Mouse (Mus musculus): ENCODE results near the gene Ankrd13b.

The Ankrd13b gene

DNA sequence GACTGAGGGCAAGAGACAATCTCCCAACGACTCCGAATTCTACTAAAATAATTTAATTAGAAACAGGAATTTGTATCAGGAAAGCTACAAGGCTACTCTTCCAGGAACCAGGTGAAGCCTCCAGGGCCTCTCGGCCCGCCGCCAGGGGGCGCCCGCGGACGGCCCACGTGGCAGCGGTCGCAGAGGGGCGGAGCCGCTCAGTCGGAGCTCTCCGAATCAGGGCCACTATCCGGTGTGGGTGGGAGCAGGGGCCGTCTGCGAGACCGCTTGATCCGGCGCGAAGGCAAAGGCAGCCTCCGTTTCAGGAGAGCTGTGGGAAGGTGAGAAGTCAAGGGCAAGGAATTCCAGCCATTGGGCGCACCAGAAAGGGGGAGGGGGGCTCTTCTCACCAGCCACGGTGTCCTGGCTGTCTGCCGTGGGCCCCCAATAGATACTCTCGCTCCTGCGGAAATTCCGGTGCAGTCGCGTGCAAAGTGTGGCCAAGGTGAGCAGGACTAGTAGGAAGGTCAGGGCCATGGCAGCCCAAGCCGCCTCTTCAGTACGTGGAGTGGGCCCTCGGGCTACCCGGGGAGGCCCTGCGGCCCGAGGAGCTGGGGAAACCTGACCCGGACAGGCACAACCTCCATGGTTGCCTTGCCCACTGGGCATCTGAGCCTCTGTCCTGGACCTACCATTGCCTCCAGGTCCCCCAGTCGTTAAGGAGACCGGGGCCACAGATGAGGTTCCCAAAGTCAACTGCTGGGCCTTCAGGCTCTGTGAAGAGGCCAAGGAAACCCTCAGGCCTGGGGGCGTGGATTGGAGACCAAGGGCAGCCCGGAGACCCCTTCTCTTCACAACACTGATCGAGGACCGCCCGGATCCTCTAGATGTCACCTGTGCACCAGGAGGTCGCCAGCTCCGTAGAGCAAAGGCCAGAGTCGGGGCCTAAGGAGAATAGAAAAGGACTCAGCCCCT is 18.9 kb upstream of the Ankrd13b start:
- peak; percentile 72 to 77 for DNase-seq (ENCODE audit: low spot score in 2 of 2)

DNA sequence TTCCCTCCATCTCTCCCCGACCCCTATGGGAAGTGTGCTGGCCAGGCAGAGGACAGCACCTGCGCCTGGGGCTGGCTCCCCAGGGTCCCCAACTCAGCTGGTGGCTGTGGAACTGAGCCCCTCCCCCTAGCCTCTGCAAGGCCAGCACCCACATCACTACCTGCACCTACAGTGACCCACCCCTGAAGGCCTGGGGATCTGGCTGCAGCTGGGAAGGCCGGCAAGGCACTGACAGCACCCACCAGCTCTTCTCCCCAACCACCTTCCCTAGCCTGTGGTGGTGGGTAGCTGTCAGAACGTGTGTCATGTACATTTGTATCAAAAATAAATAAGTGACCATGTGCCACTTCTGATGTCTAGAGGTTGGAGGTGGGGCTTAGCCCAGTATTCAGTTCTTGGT is 17.9 kb upstream of the Ankrd13b start:
- DNase-seq (ENCODE audit: low spot score in 2 of 2), result peak in 1 of 2 experiments; percentile 22

DNA sequence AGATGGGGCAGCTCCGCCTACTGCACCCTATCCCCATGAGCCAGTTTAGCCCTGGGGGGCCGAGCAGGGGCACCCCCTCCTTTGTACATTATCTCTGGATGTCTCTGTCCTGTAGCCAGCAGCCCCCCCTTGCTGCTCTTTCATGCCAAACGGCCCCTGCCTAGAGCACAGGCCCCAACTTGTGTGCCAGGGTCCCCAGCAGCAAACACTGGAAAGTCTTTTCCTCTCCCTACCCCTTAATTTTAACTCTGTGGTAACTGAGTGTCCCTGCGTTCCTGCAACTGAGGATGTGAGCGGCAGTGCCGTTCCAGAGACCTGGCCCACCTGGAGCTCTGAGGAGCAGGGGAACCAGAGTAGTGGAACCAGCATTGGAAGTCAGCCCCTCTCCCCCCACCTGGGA is 17.5 kb upstream of the Ankrd13b start:
- no peak for DNase-seq (ENCODE audit: low spot score in 2 of 2)

DNA sequence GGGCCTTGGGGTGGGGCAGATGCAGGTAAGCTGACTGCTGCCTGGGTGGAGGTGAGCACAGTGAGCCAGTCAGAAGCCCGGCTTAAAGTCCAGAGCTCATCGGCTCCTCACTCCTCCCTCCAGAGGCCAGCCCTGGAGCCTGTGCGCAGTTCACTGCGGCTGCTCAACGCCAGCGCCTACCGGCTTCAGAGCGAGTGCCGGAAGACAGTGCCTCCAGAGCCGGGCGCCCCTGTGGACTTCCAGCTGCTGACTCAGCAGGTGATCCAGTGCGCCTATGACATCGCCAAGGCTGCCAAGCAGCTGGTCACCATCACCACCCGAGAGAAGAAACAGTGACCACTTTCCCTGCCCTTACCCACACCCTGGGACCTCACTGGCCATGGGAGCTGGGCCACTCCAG is 16.8 kb upstream of the Ankrd13b start:
- DNase-seq (ENCODE audit: low spot score in 2 of 2), result no peak

DNA sequence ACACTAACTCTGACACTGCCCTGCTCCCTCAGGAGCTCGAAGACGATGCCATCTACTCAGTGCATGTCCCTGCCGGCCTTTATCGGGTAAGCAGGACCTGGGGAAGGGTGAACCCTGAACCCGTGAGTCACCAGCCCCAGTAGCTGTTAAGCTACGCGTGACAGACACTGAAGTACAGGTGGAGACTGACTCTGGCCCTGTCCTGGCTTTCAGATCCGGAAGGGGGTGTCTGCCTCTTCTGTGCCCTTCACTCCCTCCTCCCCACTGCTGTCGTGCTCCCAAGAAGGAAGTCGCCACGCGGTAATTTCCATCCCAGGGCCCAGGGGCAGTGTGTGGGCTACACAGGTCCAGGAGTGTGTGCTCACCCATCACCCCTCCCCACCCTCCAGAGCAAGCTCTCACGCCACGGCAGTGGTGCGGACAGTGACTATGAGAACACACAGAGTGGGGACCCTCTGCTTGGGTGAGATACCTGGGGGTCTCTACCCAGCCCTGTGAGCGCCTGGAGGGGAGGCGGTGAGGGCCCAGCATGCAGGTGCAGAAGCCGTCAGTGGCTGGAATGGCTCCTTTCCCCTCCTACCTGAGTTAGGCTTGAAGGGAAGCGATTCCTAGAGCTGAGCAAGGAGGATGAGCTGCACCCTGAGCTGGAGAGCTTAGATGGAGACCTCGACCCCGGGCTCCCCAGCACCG is 16.0 kb upstream of the Ankrd13b start:
- DNase-seq (ENCODE audit: low spot score in 2 of 2), result no peak

DNA sequence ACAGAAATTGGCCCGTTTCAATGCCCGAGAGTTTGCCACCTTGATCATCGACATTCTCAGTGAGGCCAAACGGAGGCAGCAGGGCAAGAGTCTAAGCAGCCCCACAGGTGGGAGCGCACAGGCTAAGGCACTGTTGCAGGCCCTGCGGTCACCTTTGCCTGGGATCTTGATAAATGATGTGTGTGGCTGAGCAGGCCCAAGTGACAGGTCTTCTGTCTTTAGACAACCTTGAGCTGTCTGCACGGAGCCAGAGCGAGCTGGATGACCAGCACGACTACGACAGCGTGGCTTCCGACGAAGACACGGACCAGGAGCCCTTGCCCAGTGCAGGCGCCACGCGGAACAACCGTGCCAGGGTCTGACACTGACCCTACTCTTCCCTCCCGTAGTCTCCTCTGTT is 14.9 kb upstream of the Ankrd13b start:
- DNase-seq (ENCODE audit: low spot score in 2 of 2), result no peak

DNA sequence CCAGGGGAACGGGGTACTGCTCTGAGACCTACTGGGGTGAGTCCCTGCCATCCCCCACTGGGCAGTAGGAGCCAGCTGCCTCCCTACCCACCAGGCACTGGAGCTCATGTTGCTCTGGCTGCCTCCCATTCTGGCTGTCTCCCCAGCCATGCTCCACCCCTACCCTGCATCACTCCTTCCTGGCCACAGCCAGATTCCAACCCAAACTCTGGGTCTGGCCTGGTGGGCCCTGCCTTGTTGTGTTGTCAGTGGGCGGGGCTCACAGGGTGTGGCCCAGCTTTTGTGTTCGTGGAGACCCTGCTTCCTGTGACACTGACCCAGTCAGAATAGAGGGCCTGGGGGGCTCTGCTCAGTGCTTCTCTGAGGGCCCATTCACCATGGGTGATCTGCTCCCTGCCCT is 14.0 kb upstream of the Ankrd13b start:
- DNase-seq (ENCODE audit: low spot score in 2 of 2), result peak in 1 of 2 experiments; percentile 13

DNA sequence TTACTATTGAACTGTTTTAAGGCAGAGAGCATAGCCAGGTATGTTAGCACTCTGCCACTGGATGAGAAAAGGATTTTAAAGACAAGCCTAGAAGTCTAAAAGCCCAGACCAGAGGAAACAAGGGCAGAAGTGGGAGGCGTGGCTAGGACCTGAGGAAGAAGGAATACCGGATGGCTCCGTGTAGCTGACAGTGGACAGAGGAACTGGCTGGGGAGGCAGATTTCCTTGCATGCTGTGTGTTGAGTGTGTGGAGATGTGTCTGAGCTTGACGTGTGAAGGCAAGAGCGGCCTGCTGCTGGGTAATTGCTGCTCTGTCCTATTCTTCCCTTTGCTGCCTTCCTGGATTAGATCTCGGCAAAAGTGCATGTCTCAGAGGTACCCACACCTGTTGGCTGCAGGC is 13.0 kb upstream of the Ankrd13b start:
- DNase-seq (ENCODE audit: low spot score in 2 of 2), result no peak

DNA sequence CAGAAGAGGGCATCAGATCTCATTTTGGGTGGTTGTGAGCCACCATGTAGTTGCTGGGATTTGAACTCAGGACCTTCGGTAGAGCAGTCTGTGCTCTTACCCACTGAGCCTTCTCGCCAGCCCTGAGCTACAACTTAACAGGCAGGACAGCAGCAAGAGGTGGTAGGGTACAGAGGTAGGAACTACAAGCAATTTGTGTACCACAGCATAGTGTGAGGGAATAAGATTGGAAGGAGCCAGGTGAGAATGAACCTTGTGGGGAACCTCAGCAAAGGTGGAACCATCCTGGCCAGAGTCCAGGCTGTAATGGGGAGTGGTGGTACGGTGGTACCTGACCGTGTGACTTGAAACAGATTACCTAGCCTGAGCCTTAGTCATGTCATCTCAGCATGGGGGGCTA is 12.5 kb upstream of the Ankrd13b start:
- DNase-seq (ENCODE audit: low spot score in 2 of 2), result no peak

DNA sequence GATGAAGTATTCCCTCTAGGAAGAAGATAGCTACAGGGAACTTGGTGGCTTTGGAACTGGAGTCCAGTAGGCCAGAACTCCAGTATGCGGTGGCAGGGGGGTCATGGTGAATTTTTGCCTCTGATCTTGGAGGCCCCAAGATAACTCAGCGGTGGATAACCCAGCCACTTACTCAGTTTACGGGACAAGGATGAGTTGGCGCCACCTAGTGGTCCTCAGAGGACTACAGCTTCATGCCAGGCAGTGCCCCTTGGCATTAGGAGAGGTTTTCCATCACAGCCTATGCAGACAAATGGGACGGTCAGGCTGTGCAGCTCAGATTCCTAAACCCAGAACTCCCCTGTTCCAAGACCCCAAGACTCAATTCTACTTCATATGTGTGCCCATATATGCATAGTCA is 11.9 kb upstream of the Ankrd13b start:
- peak; percentile 65 to 66 for DNase-seq (ENCODE audit: low spot score in 2 of 2)

DNA sequence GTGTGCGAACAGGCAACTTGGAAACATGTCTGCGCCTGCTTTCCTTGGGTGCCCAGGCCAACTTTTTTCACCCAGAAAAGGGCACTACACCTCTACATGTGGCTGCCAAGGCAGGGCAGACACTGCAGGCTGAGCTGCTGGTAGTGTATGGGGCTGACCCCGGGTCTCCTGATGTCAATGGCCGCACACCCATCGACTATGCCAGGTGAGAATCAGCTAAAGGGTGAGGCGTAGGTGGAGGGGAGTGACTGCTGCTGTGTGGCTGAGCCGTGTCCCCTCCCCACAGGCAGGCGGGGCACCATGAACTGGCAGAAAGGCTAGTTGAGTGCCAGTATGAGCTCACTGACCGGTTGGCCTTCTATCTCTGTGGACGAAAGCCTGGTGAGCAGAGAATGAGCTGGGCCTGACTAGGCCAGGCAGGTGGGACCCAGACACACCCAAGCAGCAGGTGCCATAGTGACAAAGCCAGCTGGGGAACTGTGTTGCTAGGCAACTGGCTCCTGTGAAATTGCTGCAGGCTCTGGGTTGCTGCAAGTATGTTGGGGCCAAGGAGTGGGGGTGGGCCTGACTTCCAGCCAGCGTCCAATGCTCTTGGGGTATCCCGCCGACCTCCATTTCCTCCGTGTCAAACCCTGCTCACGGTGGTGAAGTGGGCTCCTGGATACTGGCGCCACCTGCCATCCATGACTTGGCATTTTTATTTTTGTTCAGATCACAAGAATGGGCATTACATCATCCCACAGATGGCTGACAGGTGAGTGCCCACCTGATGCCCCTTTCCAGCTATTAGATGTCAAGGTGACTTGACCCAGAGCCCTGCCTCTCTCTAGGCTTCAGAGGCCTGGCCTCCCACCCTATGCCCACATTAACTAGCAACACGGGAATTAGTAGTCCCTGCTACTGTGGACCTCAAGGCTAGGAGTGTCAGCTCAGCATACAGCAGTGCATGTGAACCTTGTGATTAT is 11.2 kb upstream of the Ankrd13b start:
- peak in 1 of 2 experiments; percentile 42 for DNase-seq (ENCODE audit: low spot score in 2 of 2)

DNA sequence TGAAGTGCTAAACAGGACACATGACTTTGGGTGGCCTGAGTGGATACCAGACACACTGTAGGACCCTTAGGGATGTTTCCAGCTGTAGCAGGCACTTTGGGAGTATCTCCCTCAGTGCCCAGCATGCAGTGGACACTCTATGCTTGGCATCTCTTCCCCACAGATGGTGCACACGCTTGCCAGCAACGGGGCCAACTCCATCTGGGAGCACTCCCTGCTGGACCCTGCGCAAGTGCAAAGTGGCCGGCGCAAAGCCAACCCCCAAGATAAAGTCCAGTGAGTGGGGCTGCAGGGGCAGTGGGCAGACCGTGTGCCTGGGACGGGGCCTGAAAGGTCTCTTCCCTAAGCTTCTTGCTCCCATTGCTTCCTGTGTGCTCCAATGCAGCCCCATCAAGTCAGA is 9.9 kb upstream of the Ankrd13b start:
- DNase-seq (ENCODE audit: low spot score in 2 of 2), result peak in 1 of 2 experiments; percentile 18

DNA sequence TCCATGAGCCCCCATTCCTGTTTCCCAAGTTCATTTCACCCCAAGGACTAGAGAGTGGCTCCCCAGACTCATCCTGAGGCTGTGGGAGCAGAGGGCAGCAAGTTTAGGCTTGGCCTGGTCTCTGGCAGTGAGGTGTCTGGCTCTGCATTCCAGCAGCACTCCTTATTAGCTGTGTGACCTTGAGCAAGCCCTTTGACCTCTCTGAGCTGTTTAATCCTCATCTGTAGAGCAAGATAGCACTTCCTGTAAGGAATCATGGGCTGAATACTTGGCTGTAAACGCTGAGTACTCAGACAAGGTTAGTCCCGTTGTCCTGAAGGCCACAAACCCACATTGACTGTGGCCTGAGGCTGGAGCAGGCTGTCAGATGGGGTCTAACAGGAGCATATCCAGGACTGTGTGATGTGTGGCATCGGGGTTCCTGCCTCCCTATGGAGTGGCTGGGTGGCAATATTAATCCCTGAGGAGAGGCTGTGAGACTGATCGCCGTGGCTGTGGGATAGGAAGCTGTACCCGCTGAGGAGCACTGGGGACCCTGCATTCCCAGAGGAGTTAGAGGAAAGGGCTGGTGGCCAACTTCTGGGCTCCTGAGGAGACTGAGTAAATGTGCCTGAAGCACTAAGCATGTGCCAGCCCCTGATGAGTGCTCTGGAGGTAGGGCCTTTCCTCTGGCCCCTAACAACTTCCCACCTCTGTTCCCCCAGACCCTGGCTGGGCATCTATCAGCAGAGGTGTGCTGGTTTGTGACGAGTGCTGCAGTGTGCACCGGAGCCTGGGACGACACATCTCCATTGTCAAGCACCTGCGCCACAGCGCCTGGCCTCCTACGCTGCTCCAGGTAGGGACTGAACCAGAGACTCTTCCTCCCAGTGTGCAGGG is 9.0 kb upstream of the Ankrd13b start:
- DNase-seq (ENCODE audit: low spot score in 2 of 2), result no peak

DNA sequence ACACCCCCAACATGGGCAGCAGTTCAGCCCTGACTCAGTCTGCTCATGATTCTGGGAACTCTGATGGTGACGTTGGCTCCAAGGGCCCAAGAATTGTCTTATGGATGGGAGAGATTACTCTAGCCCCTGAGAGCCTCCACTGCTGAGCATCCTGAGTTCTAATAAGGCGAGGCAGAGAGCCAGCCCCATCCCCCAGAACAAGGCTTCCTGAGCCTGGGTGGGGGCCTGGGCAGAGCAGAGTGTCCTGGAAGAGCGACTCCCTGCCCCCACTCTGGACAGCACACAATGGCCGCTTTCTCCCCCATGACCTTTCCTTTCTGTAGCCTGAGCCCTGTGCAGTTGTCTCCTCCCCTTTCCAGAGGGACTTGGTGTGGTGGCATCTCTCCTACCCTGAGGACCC is 8.4 kb upstream of the Ankrd13b start:
- DNase-seq (ENCODE audit: low spot score in 2 of 2), result peak in 1 of 2 experiments; percentile 8

DNA sequence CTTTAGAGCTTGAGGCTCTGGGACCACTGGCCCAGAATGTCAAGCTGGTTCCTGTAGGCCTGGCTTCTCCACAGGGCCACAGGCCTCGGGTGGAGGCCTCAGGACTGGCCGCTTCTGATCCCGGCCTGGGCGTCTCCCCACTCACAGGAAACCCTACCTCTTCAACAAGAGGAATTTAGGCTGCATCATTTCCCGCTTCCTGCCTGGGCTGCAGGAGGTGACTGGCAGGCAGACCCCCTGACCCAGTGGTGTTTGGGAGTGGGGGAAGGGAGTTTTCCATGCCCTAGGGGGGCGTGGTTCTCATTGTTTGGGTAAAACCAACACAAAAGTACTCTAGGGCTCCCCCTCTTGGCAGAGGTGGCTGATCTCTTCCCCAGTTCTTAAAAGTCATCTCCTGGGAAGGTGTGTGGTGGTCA is 7.9 kb upstream of the Ankrd13b start:
- peak in 1 of 2 experiments; percentile 36 for DNase-seq (ENCODE audit: low spot score in 2 of 2)

DNA sequence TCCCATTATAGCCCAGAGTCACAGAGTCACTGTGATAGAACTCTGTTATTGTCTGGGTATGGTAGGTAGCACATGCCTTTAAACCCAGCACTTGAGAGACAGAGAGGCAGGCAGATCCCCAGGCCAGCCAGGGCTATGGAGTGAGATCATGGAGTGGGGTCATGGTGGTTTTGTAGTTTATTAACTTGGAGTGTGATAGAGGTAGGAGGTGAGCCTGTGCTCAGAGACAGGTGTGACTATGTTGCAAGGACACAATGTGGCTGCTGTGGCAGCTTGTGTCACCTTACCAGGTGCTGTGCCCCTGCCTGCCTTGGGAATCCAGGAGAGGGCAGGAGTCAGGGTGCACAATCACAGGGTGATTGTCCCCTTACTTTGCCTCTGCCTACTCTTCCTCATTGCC is 6.0 kb upstream of the Ankrd13b start:
- no peak for DNase-seq (ENCODE audit: low spot score in 2 of 2)

DNA sequence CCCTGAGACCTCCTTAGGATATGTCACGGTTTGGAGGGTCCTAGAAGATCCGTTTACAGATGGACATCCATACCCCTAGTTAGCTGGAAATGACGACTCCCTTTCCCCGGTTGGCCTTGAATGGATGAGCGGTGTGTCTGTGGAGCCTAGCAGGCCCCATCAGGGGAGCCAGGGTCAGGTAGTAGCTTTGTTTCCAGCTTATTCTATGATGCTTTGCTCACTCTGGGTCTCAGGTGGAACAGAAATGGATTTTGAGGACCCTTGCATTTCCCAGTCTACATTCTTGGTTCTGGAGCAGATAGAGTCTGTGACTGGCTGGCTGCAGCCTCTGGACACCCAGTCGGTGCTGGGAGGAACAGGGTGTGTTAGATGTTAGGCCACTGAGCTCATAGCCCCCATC is 5.3 kb upstream of the Ankrd13b start:
- no peak for DNase-seq (ENCODE audit: low spot score in 2 of 2)

DNA sequence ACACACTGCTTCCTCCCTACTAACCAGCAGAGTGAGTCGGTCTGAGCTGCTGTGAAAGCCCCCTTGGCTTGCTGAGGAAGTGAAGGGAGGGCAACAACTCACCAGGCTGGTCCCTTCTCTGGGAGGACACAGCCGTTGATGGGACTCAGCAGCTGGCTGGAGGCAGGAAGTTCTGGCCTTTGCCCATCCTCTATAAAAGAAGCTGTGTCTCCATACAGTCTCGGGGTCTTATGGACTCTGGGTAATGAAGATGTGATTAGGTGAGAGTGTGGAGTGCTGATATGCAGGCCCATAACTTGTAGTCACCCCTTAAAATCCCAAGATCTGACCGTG is 4.8 kb upstream of the Ankrd13b start:
- DNase-seq (ENCODE audit: low spot score in 2 of 2), result no peak

DNA sequence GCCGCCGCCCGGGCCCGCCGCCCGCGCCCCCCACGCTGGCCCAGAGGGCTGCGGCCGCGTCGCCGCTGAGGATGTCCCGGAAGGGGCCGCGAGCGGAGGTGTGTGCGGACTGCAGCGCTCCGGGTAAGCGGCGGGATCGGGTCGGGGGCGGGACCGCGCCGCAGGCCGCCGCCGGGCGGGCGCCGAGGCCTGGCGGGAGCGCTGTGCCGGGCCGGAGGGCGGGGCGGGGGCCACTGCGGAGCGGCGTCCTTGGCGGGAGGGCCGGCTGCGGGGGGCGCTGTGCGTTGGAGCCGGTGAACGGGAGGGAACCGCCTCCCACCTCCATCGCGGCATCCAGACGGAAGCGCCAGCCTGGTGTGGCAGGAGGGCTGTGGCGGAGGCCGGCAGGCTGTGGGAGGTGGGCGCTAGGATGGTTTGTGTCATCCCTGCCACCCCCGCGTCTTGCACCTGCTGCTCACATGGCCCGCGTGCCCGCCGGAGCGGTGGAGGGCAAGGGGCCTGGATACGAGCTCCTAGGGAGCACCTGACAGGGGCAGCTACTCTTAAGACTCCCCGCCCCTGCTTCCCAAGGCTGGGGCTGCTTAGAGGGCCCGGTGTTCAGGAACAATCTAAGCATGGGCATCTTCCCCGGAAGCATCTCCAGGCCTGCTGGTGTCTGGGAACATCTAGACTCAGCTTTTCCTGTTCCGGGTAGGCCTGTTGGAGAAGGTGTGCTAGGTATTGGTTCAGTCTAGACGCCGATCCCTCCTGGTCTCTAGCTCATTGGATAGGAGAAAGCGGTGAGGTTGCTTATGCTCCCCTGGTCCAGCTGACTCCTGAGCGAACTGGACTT is 4.2 kb upstream of the Ankrd13b start, which contains the start of gene Git1:
Gene Git1, plus strand, starts transcription at position 51 of the 832 bp plus-strand sequence.
- peak; percentile 46 to 59 for DNase-seq (ENCODE audit: low spot score in 2 of 2)

DNA sequence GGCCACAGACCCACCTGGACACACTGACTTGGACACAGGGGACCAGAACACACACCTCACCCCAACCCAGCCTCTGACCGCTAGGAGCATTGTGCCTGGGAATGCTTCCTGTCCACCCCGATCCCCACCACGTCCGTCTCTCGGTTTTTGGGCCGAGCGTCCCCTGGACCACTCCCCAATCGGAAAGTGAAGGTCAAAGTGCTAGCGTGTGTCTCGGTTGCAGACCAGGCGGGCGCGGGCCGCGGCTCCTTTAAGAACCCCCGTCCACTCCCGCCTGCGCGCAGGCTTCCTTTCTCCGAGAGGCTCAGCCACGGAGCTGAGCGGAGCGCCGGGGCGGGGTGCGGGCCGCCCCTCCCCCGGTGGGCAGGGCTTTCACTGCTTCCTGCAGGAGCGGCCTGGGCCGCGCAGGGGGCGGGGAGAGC is 3.4 kb upstream of the Ankrd13b start:
- peak; percentile 84 to 90 for DNase-seq (ENCODE audit: low spot score in 2 of 2)
